Mouse (Mus musculus) naive thymus-derived CD4-positive, alpha-beta T cell, adult 2 months (primary cell): ENCODE results near the gene Pitpnm1.

ENCODE experiments used
- DNase-seq: peaks from one replicate; pipeline ENCODE4 v3.0.0-alpha.2; 2011; ENCODE audit warnings: low read depth

Gene Pitpnm1

GRCm38 (mm10) chr19:4068717-4069410 is 30.9 kb upstream of the Pitpnm1 start:
- no peak for DNase-seq

GRCm38 (mm10) chr19:4070311-4070710 is 29.5 kb upstream of the Pitpnm1 start:
- no peak for DNase-seq

GRCm38 (mm10) chr19:4070756-4071155 is 29.0 kb upstream of the Pitpnm1 start:
- no peak for DNase-seq

GRCm38 (mm10) chr19:4071406-4071805 is 28.4 kb upstream of the Pitpnm1 start:
- no peak for DNase-seq

GRCm38 (mm10) chr19:4072706-4073424 is 26.9 kb upstream of the Pitpnm1 start:
- DNase-seq = no peak

GRCm38 (mm10) chr19:4075531-4075930 is 24.3 kb upstream of the Pitpnm1 start:
- no peak for DNase-seq

- no peak for DNase-seq
Observed at GRCm38 (mm10) chr19:4079594-4079993, 20.2 kb upstream of the Pitpnm1 start.

- peak; percentile 81 for DNase-seq
Observed at GRCm38 (mm10) chr19:4080511-4081009, 19.2 kb upstream of the Pitpnm1 start.

GRCm38 (mm10) chr19:4081394-4081793 is 18.4 kb upstream of the Pitpnm1 start, which contains the start of gene Cabp2:
Gene Cabp2, plus strand, starts transcription at chr19:4081578.
- no peak for DNase-seq

- no peak for DNase-seq
Observed at GRCm38 (mm10) chr19:4082219-4082965, 17.4 kb upstream of the Pitpnm1 start.

GRCm38 (mm10) chr19:4083316-4083715 is 16.5 kb upstream of the Pitpnm1 start:
- DNase-seq = no peak

- no peak for DNase-seq
Observed at GRCm38 (mm10) chr19:4083826-4084225, 16.0 kb upstream of the Pitpnm1 start.

- DNase-seq = no peak
Observed at GRCm38 (mm10) chr19:4084984-4085383, 14.8 kb upstream of the Pitpnm1 start.

- DNase-seq = no peak
Observed at GRCm38 (mm10) chr19:4086156-4086555, 13.6 kb upstream of the Pitpnm1 start.

GRCm38 (mm10) chr19:4087090-4087489 is 12.7 kb upstream of the Pitpnm1 start:
- no peak for DNase-seq

GRCm38 (mm10) chr19:4088146-4088545 is 11.7 kb upstream of the Pitpnm1 start:
- no peak for DNase-seq

GRCm38 (mm10) chr19:4089128-4089527 is 10.7 kb upstream of the Pitpnm1 start:
- no peak for DNase-seq

GRCm38 (mm10) chr19:4090446-4090845 is 9.4 kb upstream of the Pitpnm1 start:
- DNase-seq = no peak

GRCm38 (mm10) chr19:4091383-4091782 is 8.4 kb upstream of the Pitpnm1 start:
- DNase-seq = no peak

- DNase-seq = no peak
Observed at GRCm38 (mm10) chr19:4092750-4093149, 7.0 kb upstream of the Pitpnm1 start.

GRCm38 (mm10) chr19:4093772-4094171 is 6.0 kb upstream of the Pitpnm1 start:
- peak; percentile 70 for DNase-seq

GRCm38 (mm10) chr19:4094348-4094747 is 5.5 kb upstream of the Pitpnm1 start:
- DNase-seq = no peak
